Mouse (Mus musculus): ENCODE results near the gene Sugp1. TPM values are rescaled to one million over a fixed set of nuclear protein-coding genes. Genes with fewer than 3 reads are reported as not detected.

Sugp1 gene
- polyA plus RNA-seq, 1 experiment, result 43.6 TPM

GRCm38 (mm10) chr8:70117611-70118010, 75.0 kb downstream of the Sugp1 start:
- H3K27me3 ChIP-seq (ENCODE audit: control insufficient read depth, insufficient read depth, low read length), result no peaks in the 10 kb centered on the region
- no peak for DNase-seq
- no peak overlapping the region for H3K27ac ChIP-seq (ENCODE audit: insufficient read depth, low read length)
- TF ChIP-seq POLR2A (IDR thresholded peaks at IDR 0.05; ENCODE audit: borderline replicate concordance, insufficient read depth, low read length), result no peak
- TF ChIP-seq CTCF (IDR thresholded peaks at IDR 0.05; ENCODE audit: borderline replicate concordance, insufficient read depth, low read depth, low read length), result no peak
- WGBS, result 50% methylated on average over 9 of the region's 9 CpGs
- H3K4me3 ChIP-seq (replicated peaks; ENCODE audit: insufficient read depth, low read depth, low read length), result no peak overlapping the region
- H3K4me1 ChIP-seq (ENCODE audit: control insufficient read depth, insufficient read depth, low read length), result peaks cover 16% of the 10 kb centered on the region; the same call in 1 of the 2 replicates

- Histone ChIP-seq H3K4me1 (ENCODE audit: control insufficient read depth, insufficient read depth, low read length) (peaks cover 16% of the 10 kb centered on the region; the same call in 1 of the 2 replicates), H3K27me3 (ENCODE audit: control insufficient read depth, insufficient read depth, low read length) (no peaks in the 10 kb centered on the region), H3K4me3 (replicated peaks; ENCODE audit: insufficient read depth, low read depth, low read length) (peak overlapping the region; percentile 15), H3K27ac (ENCODE audit: insufficient read depth, low read length) (no peak overlapping the region)
- TF ChIP-seq POLR2A (IDR thresholded peaks at IDR 0.05; ENCODE audit: borderline replicate concordance, insufficient read depth, low read length) (no peak), CTCF (IDR thresholded peaks at IDR 0.05; ENCODE audit: borderline replicate concordance, insufficient read depth, low read depth, low read length) (no peak)
- DNase-seq, result no peak
- 34% methylated on average over 17 of the region's 17 CpGs for WGBS
Observed at GRCm38 (mm10) chr8:70118726-70119700, 76.4 kb downstream of the Sugp1 start.

GRCm38 (mm10) chr8:70120667-70121066, 78.1 kb downstream of the Sugp1 start, which contains the start of gene Ncan:
Gene Ncan (minus strand): TSS chr8:70120873.
- H3K27ac ChIP-seq (ENCODE audit: insufficient read depth, low read length), result 0 out of 2 replicates have a peak within 1 kb of the TSS, but pooled peaks have one; percentile 14
- DNase-seq, result peak; percentile 89 to 91
- peaks cover 13% of the 10 kb centered on the region; the same call in 1 of the 2 replicates for H3K4me1 ChIP-seq (ENCODE audit: control insufficient read depth, insufficient read depth, low read length)
- 3% methylated on average over 19 of the region's 19 CpGs for WGBS
- no peak for TF ChIP-seq CTCF (IDR thresholded peaks at IDR 0.05; ENCODE audit: borderline replicate concordance, insufficient read depth, low read depth, low read length)
- peak; percentile 80 for TF ChIP-seq POLR2A (IDR thresholded peaks at IDR 0.05; ENCODE audit: borderline replicate concordance, insufficient read depth, low read length)
- H3K4me3 ChIP-seq (replicated peaks; ENCODE audit: insufficient read depth, low read depth, low read length), result peak within 1 kb of the TSS; percentile 62
- H3K27me3 ChIP-seq (ENCODE audit: control insufficient read depth, insufficient read depth, low read length), result no peaks in the 10 kb centered on the region

Other genes with a start within 250 kb of the Sugp1 start
- 8.2 and 10.1 TPM in 2 replicates for gene Gmip, start 234.1 kb upstream of the Sugp1 start, polyA plus RNA-seq (2012; rRNA removed)
- gene Lpar2, start 220.4 kb upstream of the Sugp1 start, polyA plus RNA-seq (2012; rRNA removed), result 0.23 and 0.38 TPM in 2 replicates
- gene Pbx4, start 210.3 kb upstream of the Sugp1 start, polyA plus RNA-seq (2012; rRNA removed), result 17.9 and 20.3 TPM in 2 replicates
- 0.18 and 0.41 TPM in 2 replicates for gene Cilp2, start 155.1 kb upstream of the Sugp1 start, polyA plus RNA-seq (2012; rRNA removed)
- gene Tssk6, start 140.6 kb upstream of the Sugp1 start, polyA plus RNA-seq (2012; rRNA removed), result 0.22 and 0.29 TPM in 2 replicates
- gene Ndufa13, start 140.3 kb upstream of the Sugp1 start, polyA plus RNA-seq (2012; rRNA removed), result 221 and 239 TPM in 2 replicates
- 15.4 and 16.8 TPM in 2 replicates for gene Yjefn3, start 140.1 kb upstream of the Sugp1 start, polyA plus RNA-seq (2012; rRNA removed)
- 31.9 and 36.9 TPM in 2 replicates for gene Gatad2a, start 46.4 kb upstream of the Sugp1 start, polyA plus RNA-seq (2012; rRNA removed)
- 90.1 and 92.9 TPM in 2 replicates for gene Mau2, start 79 bp upstream of the Sugp1 start, polyA plus RNA-seq (2012; rRNA removed)
- gene Tm6sf2, start 30.1 kb downstream of the Sugp1 start, polyA plus RNA-seq (2012; rRNA removed), result 6.9 and 7.3 TPM in 2 replicates
- gene Hapln4, start 40.6 kb downstream of the Sugp1 start, polyA plus RNA-seq (2012; rRNA removed), result 117 and 124 TPM in 2 replicates
- gene Ncan, start 78.1 kb downstream of the Sugp1 start, polyA plus RNA-seq (2012; rRNA removed), result 13.3 and 15.2 TPM in 2 replicates
- 19.9 and 20.9 TPM in 2 replicates for gene Nr2c2ap, start 88.5 kb downstream of the Sugp1 start, polyA plus RNA-seq (2012; rRNA removed)
- gene Rfxank, start 96.3 kb downstream of the Sugp1 start, polyA plus RNA-seq (2012; rRNA removed), result 24.8 and 27.5 TPM in 2 replicates
- 98.9 and 101 TPM in 2 replicates for gene Borcs8, start 96.7 kb downstream of the Sugp1 start, polyA plus RNA-seq (2012; rRNA removed)
- 0.38 and 0.43 TPM in 2 replicates for gene Mef2b, start 96.9 kb downstream of the Sugp1 start, polyA plus RNA-seq (2012; rRNA removed)
- gene Tmem161a, start 129.5 kb downstream of the Sugp1 start, polyA plus RNA-seq (2012; rRNA removed), result 61.4 and 66.0 TPM in 2 replicates
- 45.5 and 46.3 TPM in 2 replicates for gene Slc25a42, start 169.5 kb downstream of the Sugp1 start, polyA plus RNA-seq (2012; rRNA removed)
- gene Sugp2, start 191.4 kb downstream of the Sugp1 start, polyA plus RNA-seq (2012; rRNA removed), result 102 and 108 TPM in 2 replicates
- 45.8 and 46.7 TPM in 2 replicates for gene Armc6, start 191.7 kb downstream of the Sugp1 start, polyA plus RNA-seq (2012; rRNA removed)
- 262 and 322 TPM in 2 replicates for gene Homer3, start 240.0 kb downstream of the Sugp1 start, polyA plus RNA-seq (2012; rRNA removed)